ENCODE assay signal across 14 mouse cellular contexts in genomic region chr10:61369755-61370154, GRCm38 (mm10). TPM values are rescaled to one million over a fixed set of nuclear protein-coding genes. Genes with fewer than 3 reads are reported as not detected.
DNase-seq lines count a peak whose midpoint lies in the region; ATAC-seq lines count a peak whose summit lies in the region.
"Had no signal": no experiment of that assay in that cellular context is flagged by ENCODE, and none has a peak within 500 bp of the region (broad histone marks: within the 10 kb centered on the region; RNA-seq: fewer than 3 reads in every experiment).

No protein-coding gene starts in this region.

- no peaks in the 10 kb centered on the region for H3K27me3 ChIP-seq in heart, embryonic 15.5 days
- H3K27me3 ChIP-seq in embryonic facial prominence, embryonic 10.5 days (replicated peaks; ENCODE audit: low read depth, poor library complexity, severe bottlenecking) = no peaks in the 10 kb centered on the region
- H3K27me3 ChIP-seq: midbrain, embryonic 12.5 days had no signal

- DNase-seq in heart, postnatal 4 days = no peak
- peak; percentile 27 for DNase-seq in kidney, postnatal 10 days
- no peak for DNase-seq in kidney, adult 18-20 months
- DNase-seq in R1 (ENCODE audit: low read depth, low spot score) (peak; percentile 31), MN1 (ENCODE audit: low spot score) (no peak)
- no peak for DNase-seq in embryonic facial prominence, embryonic 10.5 days (ENCODE audit: low spot score)
- DNase-seq in cerebellum, adult 18-20 months = no peak
- DNase-seq: cerebellum, adult 8-10 months; embryo, embryonic 11 days; right cerebral cortex, adult 18-20 months had no signal

- ATAC-seq in heart, embryonic 15.5 days (replicated peaks; ENCODE audit: insufficient number of reproducible peaks, insufficient read depth, low FRiP score, low read depth) = no peak
- ATAC-seq: CD4-positive, CD25-positive, alpha-beta regulatory T cell, adult 4 months had no signal

- no peaks in the 10 kb centered on the region for H3K36me3 ChIP-seq in heart, embryonic 15.5 days
- H3K36me3 ChIP-seq in embryonic facial prominence, embryonic 10.5 days (replicated peaks) = peaks cover 6% of the 10 kb centered on the region; the same call in 1 of the 2 replicates
- H3K36me3 ChIP-seq: midbrain, embryonic 12.5 days had no signal

- H3K4me2 ChIP-seq in heart, embryonic 15.5 days = no peak overlapping the region
- H3K4me2 ChIP-seq: hindbrain, embryonic 14.5 days; midbrain, embryonic 12.5 days had no signal

- H3K9me3 ChIP-seq in heart, embryonic 15.5 days (replicated peaks) = no peaks in the 10 kb centered on the region
- H3K9me3 ChIP-seq in embryonic facial prominence, embryonic 10.5 days = peaks cover 2% of the 10 kb centered on the region; the same call in 1 of the 2 replicates
- H3K9me3 ChIP-seq: midbrain, embryonic 12.5 days had no signal

- no peak overlapping the region for H3K9ac ChIP-seq in heart, embryonic 15.5 days
- H3K9ac ChIP-seq: hindbrain, embryonic 14.5 days; midbrain, embryonic 12.5 days had no signal

- H3K4me3 ChIP-seq in heart, embryonic 15.5 days = no peak overlapping the region
- no peak overlapping the region for H3K4me3 ChIP-seq in embryonic facial prominence, embryonic 10.5 days
- H3K4me3 ChIP-seq: midbrain, embryonic 12.5 days had no signal

- 57% methylated on average over 5 of the region's 5 CpGs for WGBS in heart, embryonic 15.5 days
- WGBS in embryonic facial prominence, embryonic 10.5 days = 69% methylated on average over 5 of the region's 5 CpGs

- peak overlapping the region; percentile 70 for H3K27ac ChIP-seq in heart, embryonic 15.5 days
- H3K27ac ChIP-seq in embryonic facial prominence, embryonic 10.5 days (replicated peaks) = peak overlapping the region; percentile 44; the same call in 1 of the 2 replicates
- H3K27ac ChIP-seq: midbrain, embryonic 12.5 days had no signal

- H3K4me1 ChIP-seq in heart, embryonic 15.5 days (replicated peaks) = peaks cover 66% of the 10 kb centered on the region
- H3K4me1 ChIP-seq in embryonic facial prominence, embryonic 10.5 days = peaks cover 80% of the 10 kb centered on the region
- H3K4me1 ChIP-seq: midbrain, embryonic 12.5 days had no signal

RNA-seq across cellular contexts. Expression of gene Pald1, which starts 13.6 kb away (rescaled TPM):
- 21.8 and 25.9 TPM in 2 replicates for polyA plus RNA-seq in heart, embryonic 15.5 days (2015; fragmentation: Nextera tagmentation; extraction: Ambion mirVana)
- total RNA-seq in heart, postnatal 4 days (2021) = 10 to 100 TPM; 38.1 to 38.9 TPM
- 29.9 and 35.3 TPM in 2 replicates for polyA plus RNA-seq in embryonic facial prominence, embryonic 10.5 days (2016; fragmentation: Nextera tagmentation; extraction: Ambion mirVana)
- polyA plus RNA-seq: CD4-positive, CD25-positive, alpha-beta regulatory T cell, adult 4 months had no signal

RNA-seq across cellular contexts. Expression of gene Nodal, which starts 48.0 kb away (rescaled TPM):
- polyA plus RNA-seq in heart, embryonic 15.5 days (2015; fragmentation: Nextera tagmentation; extraction: Ambion mirVana) = 0.09 TPM in 2 replicates
- under 1 TPM; 0.24 to 0.32 TPM for total RNA-seq in heart, postnatal 4 days (2021)
- polyA plus RNA-seq in embryonic facial prominence, embryonic 10.5 days (2016; fragmentation: Nextera tagmentation; extraction: Ambion mirVana) = 0.16 TPM in 1 of 2 replicates, not detected in the other
- polyA plus RNA-seq: CD4-positive, CD25-positive, alpha-beta regulatory T cell, adult 4 months; midbrain, embryonic 12.5 days had no signal

Comparison
In these comparisons a context has a peak if more than half of its experiments do, and no peak if none do; other contexts are left out.
1. DNase-seq: peak in kidney, postnatal 10 days (single experiment) and R1 (single experiment); none in heart, postnatal 4 days (single experiment), kidney, adult 18-20 months (single experiment), embryonic facial prominence, embryonic 10.5 days (single experiment), cerebellum, adult 18-20 months (0 of 2) and MN1 (single experiment).